Mouse (Mus musculus) natural killer cell, adult 2 months (primary cell): ENCODE results near the gene Ndufa12.

Source experiments
- DNase-seq, 2 experiments: peaks; one replicate each; pipeline ENCODE4 v3.0.0; 2022; ENCODE audit warnings: low spot score in 2 of 2

Gene Ndufa12

DNA sequence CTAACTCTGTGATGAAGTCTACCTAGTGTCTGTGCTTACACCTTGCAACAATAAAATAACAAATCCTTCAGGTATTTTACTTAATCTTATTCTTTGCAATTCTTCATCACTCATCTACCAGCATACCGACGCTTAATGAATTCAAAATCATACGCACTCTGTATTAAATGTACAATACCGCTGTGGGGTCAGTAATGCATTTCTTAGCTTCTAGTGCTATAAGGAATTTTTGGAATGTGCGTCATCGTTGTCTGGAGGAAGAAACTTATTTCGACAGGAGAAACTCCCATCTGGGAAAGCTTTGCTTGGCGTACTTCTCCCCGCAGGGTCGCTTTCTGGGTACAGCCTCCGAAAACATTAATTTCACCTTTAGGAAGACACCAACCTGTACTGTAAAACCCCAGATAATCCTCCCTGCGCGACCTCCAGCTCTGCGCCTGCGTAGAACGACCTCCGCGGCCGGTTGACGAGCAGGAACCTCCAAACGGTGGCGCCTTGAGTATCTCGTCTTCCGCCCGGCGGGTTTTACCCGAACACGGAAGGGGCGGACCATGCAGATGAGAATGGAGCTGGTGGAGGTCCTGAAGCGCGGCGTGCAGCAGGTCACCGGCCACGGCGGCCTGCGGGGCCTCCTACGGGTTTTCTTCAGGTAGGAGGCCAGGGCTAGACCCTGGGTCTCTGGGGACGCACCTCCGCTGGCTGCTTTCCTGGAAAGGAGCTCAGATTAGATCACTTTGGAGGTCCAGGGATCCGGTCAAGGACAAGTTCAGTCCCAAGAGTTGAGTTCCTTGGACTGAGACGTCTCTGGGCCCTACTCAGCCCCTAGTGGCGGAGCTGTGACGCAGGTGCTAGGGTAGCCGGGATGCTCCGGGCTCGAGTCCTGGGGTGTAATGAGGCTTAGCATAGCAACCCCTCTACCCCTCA lies at the start of gene Ndufa12:
Ndufa12 (plus strand) TSS at position 239 of the 924 bp plus-strand sequence.
- peak; percentile 91 to 95 for DNase-seq

DNA sequence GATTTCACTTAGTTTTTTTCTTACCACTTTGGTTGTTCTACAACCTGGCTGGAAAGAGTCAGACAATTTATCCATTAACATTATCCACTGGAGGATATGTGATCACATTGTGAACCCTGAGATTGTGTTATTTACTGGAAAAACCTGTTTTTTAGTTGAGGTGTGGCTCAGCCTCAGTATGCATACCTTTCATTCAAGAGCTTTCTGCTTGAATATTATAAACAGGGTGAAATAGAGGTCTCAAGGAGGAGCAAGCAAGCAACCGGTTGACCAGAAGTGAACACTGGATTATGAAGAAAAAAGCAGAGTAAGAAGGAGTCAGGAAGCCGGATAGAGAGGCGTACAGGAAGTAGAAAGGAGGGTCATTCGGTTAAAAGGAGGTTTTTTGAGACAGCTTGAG lies 47.0 kb upstream of the Ndufa12 start:
- DNase-seq = no peak

DNA sequence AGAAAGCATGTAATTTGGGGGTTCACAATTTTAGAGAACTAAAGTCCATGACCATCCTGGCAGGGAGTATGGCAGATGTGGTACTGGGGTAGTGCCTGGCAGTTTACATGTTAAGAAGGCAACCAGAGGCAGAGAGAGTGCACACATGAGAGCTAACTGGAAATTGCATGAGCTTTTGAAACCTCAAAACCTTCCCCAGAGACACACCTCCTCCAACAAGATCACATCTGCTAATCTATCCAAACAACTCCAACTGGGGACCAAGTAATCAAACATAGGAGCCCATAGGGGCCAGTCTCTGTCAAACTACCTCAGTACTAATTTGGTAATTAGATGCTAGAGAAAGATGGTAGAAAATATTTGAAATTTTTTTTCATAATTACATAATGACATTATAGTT lies 44.7 kb upstream of the Ndufa12 start:
- no peak for DNase-seq

DNA sequence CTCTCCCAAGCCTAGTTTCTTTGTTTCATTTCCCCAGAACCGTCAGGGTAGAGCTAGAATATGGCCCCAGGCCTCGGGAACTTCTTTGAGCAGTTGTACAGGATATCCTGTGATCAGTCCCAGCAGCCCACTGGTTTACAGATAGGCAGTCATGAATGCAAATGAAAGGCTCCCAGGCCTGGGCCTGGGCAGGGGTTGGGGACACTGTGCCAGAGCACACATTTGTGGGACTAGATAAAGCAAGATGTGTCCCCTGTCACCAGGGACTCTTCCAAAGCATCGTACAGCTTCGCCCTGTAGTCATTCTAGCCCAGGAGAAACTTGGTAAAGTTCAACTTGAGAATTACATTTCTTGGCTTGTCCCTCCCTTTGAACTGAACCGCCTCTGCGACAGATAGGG lies 39.6 kb upstream of the Ndufa12 start:
- no peak for DNase-seq

DNA sequence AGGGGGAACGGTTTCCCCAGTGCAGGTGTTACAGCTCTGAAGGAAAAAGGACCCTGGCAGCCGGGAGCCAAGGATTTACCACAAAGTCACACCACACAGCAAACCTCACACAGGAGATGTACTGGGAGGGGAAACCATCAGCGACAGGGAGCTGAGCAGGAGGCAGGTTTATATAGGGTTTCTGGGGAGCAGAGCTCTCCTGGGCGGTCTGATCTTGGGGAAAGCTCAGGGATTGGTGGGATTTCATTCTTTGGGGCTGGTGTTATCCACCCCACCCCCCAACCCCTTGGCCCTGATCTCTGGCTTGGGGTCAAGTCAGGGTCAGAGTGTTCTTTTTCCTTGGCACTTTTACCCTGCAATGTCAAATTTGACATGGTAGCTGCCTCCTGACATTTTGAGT lies 39.1 kb upstream of the Ndufa12 start:
- DNase-seq = no peak

DNA sequence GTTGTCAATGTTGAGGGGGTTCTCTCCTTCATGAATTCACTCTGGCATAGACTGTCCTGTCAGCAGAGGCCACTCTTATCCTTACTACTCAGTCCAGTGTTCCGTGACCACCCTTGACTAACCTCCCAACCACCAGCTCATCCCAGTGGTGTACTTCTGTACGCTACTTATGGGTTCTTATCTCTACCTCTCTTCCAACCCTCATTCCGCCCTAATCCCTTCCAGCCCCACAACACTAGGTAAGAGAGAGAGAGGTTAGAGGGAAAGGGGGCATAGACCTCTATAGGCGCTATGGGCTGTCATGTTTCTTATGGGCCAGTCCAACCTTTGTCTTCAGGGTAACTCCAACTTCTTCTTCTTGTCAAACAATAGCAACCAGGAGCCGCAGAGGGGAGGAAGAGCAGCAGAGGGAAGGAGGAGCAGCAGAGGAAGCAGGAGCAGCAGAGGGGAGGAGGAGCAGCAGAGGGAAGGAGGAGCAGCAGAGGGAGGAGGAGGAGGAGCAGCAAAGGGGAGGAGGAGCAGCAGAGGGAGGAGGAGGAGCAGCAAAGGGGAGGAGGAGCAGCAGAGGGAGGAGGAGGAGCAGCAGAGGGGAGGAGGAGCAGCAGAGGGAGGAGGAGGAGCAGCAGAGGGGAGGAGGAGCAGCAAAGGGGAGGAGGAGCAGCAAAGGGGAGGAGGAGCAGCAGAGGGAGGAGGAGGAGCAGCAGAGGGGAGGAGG lies 37.3 kb upstream of the Ndufa12 start:
- DNase-seq = no peak

DNA sequence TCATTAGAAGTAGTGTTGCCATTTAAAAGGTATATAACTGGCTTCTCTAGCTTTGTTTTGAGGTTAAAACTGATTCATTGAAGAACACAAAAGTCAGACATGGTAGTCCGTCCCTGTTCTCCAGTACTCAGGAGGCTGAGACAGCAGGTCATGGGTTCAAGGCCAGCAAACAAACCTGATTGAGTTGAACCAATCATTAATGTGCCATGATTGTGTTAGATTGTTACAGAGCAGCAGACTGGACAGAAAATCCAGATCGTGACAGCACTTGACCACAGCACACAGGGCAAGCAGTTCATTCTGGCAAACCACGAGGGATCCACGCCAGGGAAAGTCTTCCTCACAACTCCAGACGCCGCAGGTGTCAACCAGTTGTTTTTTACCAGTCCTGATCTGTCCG lies 36.5 kb upstream of the Ndufa12 start:
- DNase-seq = no peak

DNA sequence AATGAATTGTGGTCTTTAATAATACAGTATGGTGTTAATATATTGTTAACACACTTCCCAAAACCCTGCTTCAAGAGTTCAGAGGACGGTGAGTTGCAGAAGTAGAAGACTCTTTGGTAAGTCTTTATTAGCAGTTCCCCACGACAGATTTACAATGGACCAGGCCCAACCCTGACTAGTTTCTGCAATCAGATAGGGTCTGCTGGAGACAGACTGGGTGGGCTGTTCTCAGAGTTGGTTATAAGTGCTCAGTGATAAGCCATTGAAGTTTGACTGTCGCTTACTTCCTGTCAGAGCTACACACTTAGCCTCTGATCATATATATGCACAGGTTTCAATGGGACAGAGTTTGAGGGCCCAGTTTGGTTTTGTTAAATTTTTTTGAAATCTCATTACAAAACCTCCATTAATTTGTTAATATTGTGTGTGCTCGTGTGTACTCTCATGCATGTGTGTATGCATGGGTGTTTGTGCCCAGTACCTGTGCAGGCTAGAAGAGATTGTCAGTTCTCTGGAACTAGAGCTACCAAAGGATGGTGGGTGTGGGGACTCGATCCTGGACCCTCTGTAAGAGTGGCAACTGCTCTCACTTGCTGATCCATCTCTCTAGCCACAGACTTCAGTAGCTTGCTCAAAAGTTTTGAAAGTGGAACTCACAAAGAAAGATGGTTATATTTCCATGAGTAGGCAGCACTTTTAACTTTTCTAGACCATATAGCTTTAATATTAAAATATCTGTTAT lies 34.2 kb upstream of the Ndufa12 start:
- DNase-seq = no peak

DNA sequence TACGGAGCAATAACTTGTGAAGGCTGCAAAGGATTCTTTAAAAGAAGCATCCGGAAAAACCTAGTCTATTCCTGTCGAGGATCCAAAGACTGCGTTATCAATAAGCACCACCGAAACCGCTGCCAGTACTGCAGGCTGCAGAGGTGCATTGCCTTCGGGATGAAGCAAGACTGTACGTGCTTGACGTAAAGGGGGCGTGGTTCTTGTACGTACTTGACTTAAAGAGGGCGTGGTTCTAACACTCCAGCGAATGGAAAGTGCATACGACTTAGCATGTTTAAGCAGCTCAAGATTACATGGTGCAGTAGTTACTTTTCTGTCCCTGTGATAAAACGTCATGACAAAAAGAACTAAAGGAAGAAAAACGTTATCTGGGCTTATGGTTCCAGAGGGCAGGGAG lies 33.1 kb upstream of the Ndufa12 start:
- DNase-seq = no peak

DNA sequence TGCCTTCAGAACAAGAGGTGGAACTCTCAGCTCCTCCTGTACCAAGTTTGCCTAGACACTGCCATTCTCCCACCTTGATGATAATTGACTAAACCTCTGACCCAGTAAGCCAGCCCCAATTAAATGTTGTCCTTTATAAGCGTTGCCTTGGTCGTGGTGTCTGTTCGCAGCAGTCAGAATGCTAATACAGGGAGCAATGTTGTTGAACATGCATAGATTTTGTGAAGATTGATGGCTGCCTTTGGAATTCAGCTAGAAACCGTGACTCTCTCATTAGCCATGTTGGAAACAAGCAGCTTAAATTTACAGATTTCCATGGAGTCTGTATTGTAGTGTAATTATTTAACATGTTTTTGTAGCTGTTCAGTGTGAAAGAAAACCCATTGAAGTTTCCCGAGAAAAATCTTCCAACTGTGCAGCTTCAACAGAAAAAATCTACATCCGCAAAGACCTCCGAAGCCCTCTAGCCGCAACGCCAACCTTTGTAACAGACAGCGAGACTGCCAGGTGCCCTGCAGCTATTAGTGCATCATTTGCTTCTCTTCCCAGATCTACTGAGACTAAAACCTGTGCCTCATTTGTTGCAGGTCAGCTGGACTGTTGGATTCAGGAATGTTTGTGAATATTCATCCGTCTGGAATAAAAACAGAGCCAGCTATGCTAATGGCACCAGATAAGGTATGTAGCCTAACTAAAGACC lies 31.3 kb upstream of the Ndufa12 start:
- no peak for DNase-seq

DNA sequence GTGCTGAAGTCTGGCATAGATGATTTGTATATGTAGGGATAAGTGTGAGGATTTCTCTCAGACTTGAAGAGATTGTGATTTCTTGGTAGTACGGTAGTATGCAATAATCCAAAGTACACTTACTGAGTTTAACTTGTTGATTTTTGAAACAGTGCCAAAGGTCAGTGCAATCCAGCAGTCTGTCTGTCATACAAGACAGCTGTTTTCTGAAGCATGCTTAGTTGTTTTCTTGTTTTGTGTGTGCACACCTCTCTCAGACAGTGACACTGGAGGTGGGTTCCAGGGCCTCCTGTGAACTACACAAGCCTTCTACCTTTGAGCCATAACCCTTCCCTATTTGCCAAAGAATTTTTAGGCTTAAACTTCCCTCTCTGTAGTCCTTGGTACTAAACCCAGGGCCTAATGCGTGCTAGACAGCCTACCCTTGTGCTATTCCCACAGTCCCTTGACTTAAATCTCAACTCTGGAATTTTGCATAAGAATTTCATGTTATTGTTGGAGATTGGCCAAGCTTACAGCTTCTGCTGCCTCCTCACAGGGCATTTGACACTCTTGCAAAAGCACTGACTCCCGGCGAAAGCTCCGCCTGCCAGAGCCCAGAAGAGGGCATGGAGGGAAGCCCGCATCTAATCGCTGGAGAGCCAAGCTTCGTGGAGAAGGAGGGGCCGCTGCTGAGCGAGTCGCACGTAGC lies 26.9 kb upstream of the Ndufa12 start:
- DNase-seq = no peak

DNA sequence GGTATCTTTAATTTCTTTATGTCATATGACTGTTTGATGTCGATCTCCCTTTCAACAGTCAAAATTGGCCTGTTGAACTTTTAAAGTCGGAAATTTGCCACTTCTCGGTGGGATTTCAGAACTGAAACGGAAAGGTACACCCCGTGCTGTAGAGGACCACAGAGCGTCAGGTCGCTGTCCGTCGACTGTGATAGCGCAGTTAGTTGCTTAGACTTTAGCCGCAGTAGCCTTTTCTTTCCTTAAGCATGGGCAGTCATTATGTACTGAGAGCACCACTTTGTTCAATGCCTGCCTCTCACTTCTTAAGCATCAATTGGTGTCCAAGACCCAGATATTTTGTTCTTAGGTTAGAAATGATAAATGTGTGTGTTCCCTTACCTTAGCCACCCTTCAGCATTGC lies 26.4 kb upstream of the Ndufa12 start:
- no peak for DNase-seq

DNA sequence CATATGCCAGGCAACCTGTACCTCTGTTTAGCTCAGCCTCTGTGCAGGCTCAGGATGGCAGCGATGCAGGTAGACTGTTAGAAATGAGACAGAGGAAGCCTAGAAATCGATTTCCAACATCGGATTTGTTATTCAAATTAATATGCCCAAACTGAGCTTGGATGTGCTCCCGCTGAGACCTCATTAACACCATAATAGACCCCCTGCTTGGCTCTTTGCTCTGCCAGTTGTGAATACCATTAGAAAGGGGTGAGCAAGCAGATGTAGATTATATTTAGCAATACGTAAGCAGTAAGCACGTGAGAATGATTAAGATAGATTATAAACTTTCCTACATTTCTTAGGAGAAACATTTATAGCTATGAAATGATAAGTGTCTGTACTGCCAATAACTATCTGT lies 25.8 kb upstream of the Ndufa12 start:
- DNase-seq = no peak

DNA sequence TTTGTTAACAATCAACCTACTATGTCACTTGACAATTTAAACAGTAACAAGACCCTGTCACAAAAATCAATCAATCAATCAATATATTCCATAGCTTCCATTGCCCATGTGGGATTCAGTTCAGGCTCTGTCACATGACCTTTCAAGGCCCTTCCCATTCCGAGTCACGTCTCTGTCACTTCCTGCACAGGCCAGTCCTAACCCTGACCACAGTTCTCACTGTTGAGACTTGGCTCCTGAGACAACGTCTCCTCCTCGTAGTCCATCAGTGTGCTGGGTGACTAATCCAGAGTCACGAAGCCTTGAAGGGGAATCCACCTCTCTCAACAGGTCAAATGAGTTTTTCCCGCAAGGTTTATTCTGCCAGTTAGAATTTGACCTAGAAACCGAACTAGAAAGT lies 23.9 kb upstream of the Ndufa12 start:
- DNase-seq = no peak

DNA sequence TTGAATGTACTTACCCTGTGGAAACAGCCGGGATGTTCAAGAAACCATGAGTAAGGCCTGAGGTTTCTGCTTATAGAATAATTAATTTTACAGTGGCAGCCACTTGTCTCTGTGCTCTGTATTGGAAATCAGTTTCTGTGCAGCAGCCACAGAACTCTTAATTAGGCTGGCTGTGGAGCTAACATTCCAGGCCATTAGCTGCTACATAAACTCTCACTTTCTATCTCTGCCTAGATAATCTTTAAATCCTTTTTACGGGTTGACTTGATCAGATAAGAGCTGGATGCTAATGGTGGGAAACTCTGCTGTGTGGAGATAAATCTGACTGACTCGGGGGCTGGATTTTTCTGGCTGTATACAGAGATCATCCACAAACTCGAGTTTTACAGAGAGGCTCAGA lies 15.3 kb upstream of the Ndufa12 start:
- no peak for DNase-seq

DNA sequence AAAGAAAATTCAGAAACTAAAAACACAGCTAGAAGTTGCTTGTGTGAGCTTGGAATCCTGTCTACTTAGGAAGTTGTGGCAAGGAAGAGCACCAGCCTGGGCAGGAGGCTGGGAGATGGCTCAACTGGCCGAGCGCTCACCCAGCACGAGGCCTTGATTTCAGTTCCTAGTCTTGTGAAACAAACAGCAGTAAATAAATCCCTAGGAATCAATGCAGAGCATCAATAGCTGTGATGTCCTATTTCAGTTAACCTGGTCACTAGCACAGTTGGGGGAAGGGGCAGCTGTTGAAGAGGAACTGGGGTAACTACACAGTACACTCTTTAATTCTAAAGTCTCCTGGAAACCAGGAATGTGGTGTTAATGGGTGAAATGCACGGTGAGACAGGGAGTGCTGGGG lies 6.5 kb downstream of the Ndufa12 start:
- no peak for DNase-seq

DNA sequence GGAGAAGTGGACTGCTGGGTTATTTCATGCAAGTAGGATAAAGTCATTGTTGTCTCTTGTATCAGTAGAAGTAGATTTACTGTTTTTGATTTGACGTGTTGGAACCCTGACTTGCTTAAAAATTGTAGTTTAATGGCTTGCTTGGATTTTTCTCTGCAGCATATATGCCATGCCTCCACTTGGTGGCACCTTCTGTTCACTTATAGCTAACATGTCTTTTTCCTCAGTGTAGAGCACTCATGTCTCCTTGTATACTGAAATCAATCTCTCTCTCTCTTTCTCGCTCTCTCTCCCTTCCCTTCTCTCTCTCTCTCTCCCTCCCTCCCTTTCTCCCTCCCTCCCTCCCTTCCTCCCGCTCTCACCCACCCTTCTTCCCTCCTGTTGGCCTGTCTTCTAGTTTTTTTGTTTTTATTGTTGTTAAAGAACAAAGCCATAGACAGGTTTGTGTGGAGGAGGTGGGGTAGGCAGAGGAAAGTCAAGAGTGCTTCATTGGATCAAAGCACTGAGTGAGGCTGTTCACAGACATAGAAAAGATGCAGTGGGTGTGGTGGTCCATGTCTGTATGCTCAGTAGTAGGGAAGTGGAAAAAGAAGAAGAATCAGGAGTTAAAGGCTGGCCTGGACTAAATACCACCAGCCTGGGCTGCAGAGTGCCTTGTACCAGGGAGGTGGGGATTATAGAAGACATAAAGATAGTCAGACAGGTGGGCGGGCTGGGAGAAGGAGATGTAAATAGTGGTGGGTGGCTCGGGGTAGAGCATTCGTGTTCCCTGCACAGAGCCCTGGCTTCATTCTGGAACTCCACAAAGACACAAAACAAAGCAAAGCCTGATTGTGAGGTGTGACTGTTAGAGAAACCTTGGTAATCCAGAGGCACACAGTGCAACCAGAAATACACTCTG lies 12.4 kb downstream of the Ndufa12 start:
- DNase-seq = no peak

DNA sequence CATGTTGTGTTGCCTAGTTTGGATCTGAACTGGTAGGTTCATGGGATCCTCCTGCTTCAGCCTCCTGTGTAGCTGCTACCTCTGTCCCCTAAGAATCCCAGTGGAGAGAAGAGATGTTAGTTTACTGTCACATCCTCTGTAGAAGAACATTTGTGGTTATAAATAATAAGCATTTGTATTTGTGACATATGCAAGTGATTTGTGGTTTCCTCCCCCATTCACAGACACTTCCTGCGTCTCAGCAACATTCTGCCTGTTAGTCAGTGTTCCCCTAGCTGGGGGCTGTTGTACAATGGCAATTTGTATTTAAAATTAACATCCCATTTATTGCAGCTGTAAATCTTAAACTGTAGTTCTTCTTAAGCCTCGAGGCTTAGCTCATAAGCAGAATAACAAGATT lies 13.2 kb downstream of the Ndufa12 start:
- DNase-seq = no peak

DNA sequence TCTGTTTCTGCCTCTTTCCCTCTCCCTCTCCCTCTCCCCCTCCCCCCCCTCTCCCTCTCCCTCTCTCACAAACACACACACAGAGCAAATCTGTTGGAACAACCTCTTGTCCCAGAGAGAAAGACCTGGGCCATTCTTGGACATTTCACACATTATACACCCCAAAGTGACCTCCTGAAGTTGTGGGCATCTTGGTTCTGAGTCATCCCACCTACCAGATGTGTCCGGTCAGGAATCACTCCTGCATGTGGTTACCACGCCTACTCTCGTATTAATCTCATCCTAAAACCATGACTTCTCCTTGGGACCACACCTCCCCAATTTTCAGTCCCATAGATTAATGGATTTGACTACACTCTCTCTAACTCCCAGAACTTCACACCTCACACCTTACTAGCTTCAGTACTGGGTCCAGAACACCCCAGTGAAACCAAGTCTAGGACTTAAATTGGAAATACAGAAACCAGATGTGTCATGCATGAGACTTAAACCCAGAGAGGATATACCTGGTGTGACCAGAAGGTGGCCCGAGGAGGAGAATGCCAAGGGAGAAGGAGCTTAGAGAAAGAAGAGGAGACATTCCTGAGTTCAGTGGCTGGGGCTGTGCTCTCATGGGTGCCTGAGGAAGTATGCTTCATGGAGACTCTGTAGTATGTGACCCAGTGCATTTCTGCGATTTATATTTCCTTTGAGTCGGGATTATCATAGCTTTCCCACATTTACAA lies 26.7 kb downstream of the Ndufa12 start:
- DNase-seq = no peak
